Mouse (Mus musculus): ENCODE measurements around the gene Btbd35f16. TPM values are rescaled to one million over a fixed set of nuclear protein-coding genes. Genes with fewer than 3 reads are reported as not detected.
"Not testable (repeated sequence)": the region's sequence is repeated elsewhere in the genome, so short reads cannot be mapped to it uniquely, and the experiment has no call there.

The Btbd35f16 gene
- not detected in 2 replicates for polyA plus RNA-seq (2014; fragmentation: Nextera tagmentation; extraction: Ambion mirVana)

DNA sequence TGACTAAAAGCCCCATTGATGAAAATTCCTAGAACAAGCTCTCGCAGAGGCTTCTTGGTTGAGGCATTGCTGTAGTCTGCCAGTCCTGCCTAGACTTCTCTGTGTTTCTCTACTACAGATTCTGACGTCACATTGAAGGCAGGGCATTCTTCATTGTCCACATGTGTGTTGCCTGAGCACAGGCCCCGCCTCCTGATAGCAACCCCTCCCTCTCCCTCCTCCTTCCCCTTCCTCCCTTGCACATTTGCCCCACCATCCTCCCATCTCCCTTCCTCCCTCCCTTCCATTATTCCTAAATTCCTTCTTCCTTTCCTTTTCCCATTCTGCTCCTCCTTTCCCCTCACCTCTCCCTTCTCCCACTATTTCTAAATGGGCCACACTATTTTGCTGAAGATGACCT, at the start of gene Btbd35f16:
TSS of gene Btbd35f16 (minus strand) at position 101 of the 400 bp plus-strand sequence.
- not testable (repeated sequence) for H3K9ac ChIP-seq (ENCODE audit: low read depth, low read length); ATAC-seq (ENCODE audit: low read depth); H3K4me3 ChIP-seq (ENCODE audit: low read depth, low read length); H3K27ac ChIP-seq (replicated peaks; ENCODE audit: low read depth, low read length); H3K4me1 ChIP-seq (ENCODE audit: control insufficient read depth, insufficient read depth, low read length); H3K27me3 ChIP-seq (replicated peaks; ENCODE audit: control insufficient read depth, insufficient read depth, low read length); H3K4me2 ChIP-seq (ENCODE audit: low read depth, low read length); H3K36me3 ChIP-seq (ENCODE audit: control insufficient read depth, insufficient read depth, low read length); DNase-seq (ENCODE audit: low spot score); H3K9me3 ChIP-seq (ENCODE audit: control insufficient read depth, low read length)
- no CpG with 5 or more reads among the region's 3 CpGs for WGBS

Other genes starting within 250 kb of the Btbd35f16 start
- gene Btbd35f10, start 204.1 kb downstream of the Btbd35f16 start, polyA plus RNA-seq (2014; fragmentation: Nextera tagmentation; extraction: Ambion mirVana), result not detected in 2 replicates
- gene Btbd35f3, start 80.7 kb upstream of the Btbd35f16 start, polyA plus RNA-seq (2014; fragmentation: Nextera tagmentation; extraction: Ambion mirVana), result not detected in 2 replicates
- not detected in 2 replicates for gene Btbd35f28, start 239.6 kb upstream of the Btbd35f16 start, polyA plus RNA-seq (2014; fragmentation: Nextera tagmentation; extraction: Ambion mirVana)

Data from embryonic facial prominence, embryonic 14.5 days (tissue).